Mouse (Mus musculus) midbrain, embryonic 13.5 days (tissue): ENCODE measurements at regions not wholly inside any gene's neighbourhood (a gene's known extent, or its start where the extent isn't known, plus 50 kb on each side); places are given as distances from the start of the nearest gene placed in this dataset.
A peak's percentile ranks its signal among the peaks of the same experiment; 100 is the strongest.

ENCODE experiments used
- ATAC-seq: fragments of 200-750 bp; cut with Nextera tagmentation; 2 replicates; pipeline ENCODE4 v1.8.0; 2017; ENCODE audit warnings: mild to moderate bottlenecking, moderate TSS enrichment, moderate library complexity
- H3K27ac ChIP-seq: fragments of 300-500 bp; sonication (generic); 2 replicates; pipeline ENCODE4 v1.5.1; 2015; ENCODE audit warnings: inconsistent platforms, mild to moderate bottlenecking, moderate library complexity
- H3K27me3 ChIP-seq: fragments of 300-500 bp; sonication (generic); 2 replicates; pipeline ENCODE4 v1.6.1; 2015; ENCODE audit warnings: mild to moderate bottlenecking, inconsistent platforms
- H3K36me3 ChIP-seq: fragments of 300-500 bp; sonication (generic); 2 replicates; pipeline ENCODE4 v1.6.1; 2015; ENCODE audit warnings: mild to moderate bottlenecking, inconsistent platforms
- H3K4me1 ChIP-seq: fragments of 300-500 bp; sonication (generic); replicated peaks from 2 replicates; pipeline ENCODE4 v1.6.1; 2015; ENCODE audit warnings: inconsistent platforms
- H3K4me2 ChIP-seq: fragments of 300-500 bp; sonication (generic); replicated peaks from 2 replicates; pipeline ENCODE4 v1.6.1; 2015; ENCODE audit warnings: moderate library complexity, mild to moderate bottlenecking, inconsistent platforms
- H3K4me3 ChIP-seq: fragments of 300-500 bp; sonication (generic); replicated peaks from 2 replicates; pipeline ENCODE4 v1.5.1; 2015; ENCODE audit warnings: mild to moderate bottlenecking, inconsistent platforms
- H3K9ac ChIP-seq: fragments of 300-500 bp; sonication (generic); replicated peaks from 2 replicates; pipeline ENCODE4 v1.6.1; 2015; ENCODE audit warnings: mild to moderate bottlenecking, inconsistent platforms
- H3K9me3 ChIP-seq: fragments of 300-500 bp; sonication (generic); 2 replicates; pipeline ENCODE4 v1.6.1; 2016; ENCODE audit warnings: mild to moderate bottlenecking, inconsistent platforms
- WGBS: fragments of 180-500 bp; shearing (Covaris S2); methylation state at CpG from one replicate; pipeline ENCODE4 v1.1.7; 2015; 5-methylcytosine and 5-hydroxymethylcytosine counted together

GRCm38 (mm10) chr9:74656392-74656791, 205.3 kb upstream of the Onecut1 start:
- Histone ChIP-seq H3K36me3 (no peaks in the 10 kb centered on the region), H3K4me1 (no peaks in the 10 kb centered on the region), H3K27me3 (no peaks in the 10 kb centered on the region), H3K9me3 (no peaks in the 10 kb centered on the region), H3K9ac (no peak overlapping the region), H3K4me3 (no peak overlapping the region), H3K27ac (no peak overlapping the region), H3K4me2 (no peak overlapping the region)
- ATAC-seq, result no peak
- 77% methylated on average over 10 of the region's 10 CpGs for WGBS

- H3K4me3 ChIP-seq, result no peak overlapping the region
- no peak overlapping the region for H3K27ac ChIP-seq
- no peaks in the 10 kb centered on the region for H3K36me3 ChIP-seq
- H3K4me1 ChIP-seq, result no peaks in the 10 kb centered on the region
- WGBS, result 88% methylated on average over 4 of the region's 4 CpGs
- H3K27me3 ChIP-seq, result no peaks in the 10 kb centered on the region
- H3K9me3 ChIP-seq, result peaks cover 3% of the 10 kb centered on the region; the same call in 1 of the 2 replicates
- H3K9ac ChIP-seq, result no peak overlapping the region
- ATAC-seq, result no peak
- no peak overlapping the region for H3K4me2 ChIP-seq
Observed at GRCm38 (mm10) chr9:74671356-74671952, 190.3 kb upstream of the Onecut1 start.

GRCm38 (mm10) chr9:74672261-74672660, 189.5 kb upstream of the Onecut1 start:
- H3K27me3 ChIP-seq, result no peaks in the 10 kb centered on the region
- H3K36me3 ChIP-seq, result no peaks in the 10 kb centered on the region
- ATAC-seq, result no peak
- H3K4me2 ChIP-seq, result no peak overlapping the region
- no peak overlapping the region for H3K4me3 ChIP-seq
- no peak overlapping the region for H3K9ac ChIP-seq
- WGBS, result 91% methylated on average over 7 of the region's 7 CpGs
- H3K27ac ChIP-seq, result no peak overlapping the region
- H3K4me1 ChIP-seq, result no peaks in the 10 kb centered on the region
- H3K9me3 ChIP-seq, result peaks cover 3% of the 10 kb centered on the region; the same call in 1 of the 2 replicates

- H3K9ac ChIP-seq, result no peak overlapping the region
- H3K27ac ChIP-seq, result no peak overlapping the region
- no peaks in the 10 kb centered on the region for H3K27me3 ChIP-seq
- H3K36me3 ChIP-seq, result no peaks in the 10 kb centered on the region
- ATAC-seq, result no peak
- 59% methylated on average over 8 of the region's 8 CpGs for WGBS
- H3K4me2 ChIP-seq, result no peak overlapping the region
- H3K9me3 ChIP-seq, result no peaks in the 10 kb centered on the region
- H3K4me3 ChIP-seq, result no peak overlapping the region
- peaks cover 10% of the 10 kb centered on the region; the same call in 1 of the 2 replicates for H3K4me1 ChIP-seq
Observed at GRCm38 (mm10) chr9:74698229-74698628, 163.5 kb upstream of the Onecut1 start.

DNA sequence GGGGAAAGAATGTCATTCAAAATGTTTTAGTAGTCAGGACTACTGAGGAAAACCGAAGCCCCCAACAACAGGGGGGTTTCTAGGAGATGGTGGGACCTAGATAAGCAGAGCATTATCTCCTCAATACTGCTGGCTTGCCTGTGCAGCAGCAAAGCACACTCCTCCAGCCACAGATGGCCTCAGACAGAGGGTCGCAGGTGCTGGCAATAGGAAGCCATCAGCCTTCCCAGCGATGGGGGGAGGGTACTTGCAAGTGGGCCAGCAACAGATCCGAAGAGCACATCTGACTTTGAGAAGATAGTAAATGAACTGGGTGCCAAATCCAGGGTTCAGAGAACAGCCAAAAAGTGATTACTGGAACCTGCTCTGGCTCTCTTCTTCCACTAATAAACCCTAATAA, 156.0 kb upstream of the Onecut1 start:
- Histone ChIP-seq H3K4me3 (no peak overlapping the region), H3K27ac (no peak overlapping the region), H3K4me2 (no peak overlapping the region), H3K36me3 (no peaks in the 10 kb centered on the region), H3K9ac (no peak overlapping the region), H3K27me3 (no peaks in the 10 kb centered on the region), H3K4me1 (peaks cover 21% of the 10 kb centered on the region), H3K9me3 (no peaks in the 10 kb centered on the region)
- no peak for ATAC-seq
- WGBS, result 50% methylated on average over 4 of the region's 4 CpGs

DNA sequence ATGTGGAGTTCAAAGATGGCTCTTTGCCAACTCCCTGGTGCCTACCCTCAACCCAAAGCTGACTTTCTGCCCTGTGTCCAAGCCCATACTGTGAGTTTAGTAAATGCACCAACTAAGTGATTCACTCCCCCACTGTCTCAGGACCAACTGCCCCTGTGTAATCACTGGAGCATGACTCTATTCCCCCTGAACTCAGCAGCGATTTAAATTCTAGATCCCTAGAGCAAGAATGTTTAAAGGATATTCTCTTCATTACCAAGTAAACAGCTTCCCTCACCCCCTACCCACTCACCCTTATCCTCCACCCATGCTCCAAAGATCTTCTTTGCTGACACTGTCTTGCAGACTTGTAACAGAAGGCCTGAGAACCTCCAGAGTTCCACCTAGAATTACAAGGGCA, 154.1 kb upstream of the Onecut1 start:
- Histone ChIP-seq H3K27ac (no peak overlapping the region), H3K4me3 (no peak overlapping the region), H3K9ac (no peak overlapping the region), H3K27me3 (no peaks in the 10 kb centered on the region), H3K4me1 (peaks cover 21% of the 10 kb centered on the region), H3K36me3 (no peaks in the 10 kb centered on the region), H3K9me3 (no peaks in the 10 kb centered on the region), H3K4me2 (no peak overlapping the region)
- 29% methylated on average over 1 of the region's 1 CpGs for WGBS
- 0 out of 2 replicates have a peak, but pooled peaks have one; percentile 11 for ATAC-seq

GRCm38 (mm10) chr9:74711698-74712097, 150.0 kb upstream of the Onecut1 start:
- H3K4me3 ChIP-seq, result no peak overlapping the region
- no peak overlapping the region for H3K27ac ChIP-seq
- no peak for ATAC-seq
- peaks cover 9% of the 10 kb centered on the region; the same call in 1 of the 2 replicates for H3K4me1 ChIP-seq
- 88% methylated on average over 10 of the region's 10 CpGs for WGBS
- H3K27me3 ChIP-seq, result no peaks in the 10 kb centered on the region
- no peak overlapping the region for H3K4me2 ChIP-seq
- no peaks in the 10 kb centered on the region for H3K9me3 ChIP-seq
- no peak overlapping the region for H3K9ac ChIP-seq
- H3K36me3 ChIP-seq, result no peaks in the 10 kb centered on the region

DNA sequence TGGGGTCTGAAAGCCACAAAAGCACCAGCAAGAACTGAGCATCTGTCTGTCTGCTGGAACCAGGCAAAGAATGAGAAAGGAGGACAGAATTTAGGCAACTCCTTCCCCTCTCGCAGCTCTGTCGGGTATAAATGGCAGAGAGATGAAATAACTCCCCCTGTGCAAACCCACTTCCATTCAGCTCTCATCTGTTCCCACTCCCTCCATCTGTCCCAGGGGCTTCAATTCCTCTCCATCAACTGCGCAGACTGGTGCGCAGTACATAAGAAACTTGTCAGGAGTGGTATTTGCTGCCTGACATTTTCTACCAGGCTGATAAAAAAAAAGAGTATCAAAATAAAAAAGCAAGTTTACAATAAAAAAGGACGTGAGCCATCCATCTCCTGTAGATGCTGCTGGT, 129.3 kb upstream of the Onecut1 start:
- no peak overlapping the region for H3K27ac ChIP-seq
- H3K27me3 ChIP-seq, result no peaks in the 10 kb centered on the region
- H3K4me2 ChIP-seq, result no peak overlapping the region
- no peak for ATAC-seq
- WGBS, result 84% methylated on average over 5 of the region's 5 CpGs
- H3K4me1 ChIP-seq, result no peaks in the 10 kb centered on the region
- H3K4me3 ChIP-seq, result no peak overlapping the region
- H3K9me3 ChIP-seq, result peaks cover 7% of the 10 kb centered on the region; the same call in 1 of the 2 replicates
- no peak overlapping the region for H3K9ac ChIP-seq
- no peaks in the 10 kb centered on the region for H3K36me3 ChIP-seq

DNA sequence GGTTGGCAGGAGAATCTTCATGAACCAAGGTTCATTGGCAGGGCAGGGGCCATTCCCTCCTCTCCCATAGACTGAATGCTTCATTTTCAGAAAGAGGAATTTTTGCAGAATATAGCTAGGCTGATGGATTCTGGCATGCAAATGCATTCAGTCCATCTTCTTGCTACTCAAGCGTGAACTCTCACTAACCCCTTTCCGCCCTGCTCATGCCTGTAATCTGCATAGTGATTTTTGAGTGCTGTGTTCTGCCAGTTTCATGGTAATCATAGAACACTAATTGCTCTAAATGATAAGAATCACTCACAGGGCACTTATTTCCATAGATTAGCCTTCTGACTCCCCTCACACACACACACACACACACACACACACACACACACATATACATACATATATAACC, 119.8 kb upstream of the Onecut1 start:
- H3K4me2 ChIP-seq, result no peak overlapping the region
- no peak overlapping the region for H3K9ac ChIP-seq
- H3K4me1 ChIP-seq, result no peaks in the 10 kb centered on the region
- no peaks in the 10 kb centered on the region for H3K27me3 ChIP-seq
- WGBS, result 71% methylated on average over 2 of the region's 2 CpGs
- H3K27ac ChIP-seq, result no peak overlapping the region
- no peaks in the 10 kb centered on the region for H3K9me3 ChIP-seq
- no peak overlapping the region for H3K4me3 ChIP-seq
- H3K36me3 ChIP-seq, result no peaks in the 10 kb centered on the region
- no peak for ATAC-seq

- no peaks in the 10 kb centered on the region for H3K9me3 ChIP-seq
- 75% methylated on average over 7 of the region's 7 CpGs for WGBS
- no peaks in the 10 kb centered on the region for H3K36me3 ChIP-seq
- no peak overlapping the region for H3K4me2 ChIP-seq
- no peak overlapping the region for H3K4me3 ChIP-seq
- ATAC-seq, result no peak
- no peak overlapping the region for H3K27ac ChIP-seq
- no peak overlapping the region for H3K9ac ChIP-seq
- no peaks in the 10 kb centered on the region for H3K4me1 ChIP-seq
- H3K27me3 ChIP-seq, result no peaks in the 10 kb centered on the region
Observed at GRCm38 (mm10) chr9:74747886-74748285, 113.8 kb upstream of the Onecut1 start.

GRCm38 (mm10) chr9:74758025-74758424, 103.7 kb upstream of the Onecut1 start:
- H3K27me3 ChIP-seq, result no peaks in the 10 kb centered on the region
- H3K27ac ChIP-seq, result no peak overlapping the region
- H3K4me3 ChIP-seq, result no peak overlapping the region
- 66% methylated on average over 3 of the region's 3 CpGs for WGBS
- ATAC-seq, result no peak
- H3K9ac ChIP-seq, result no peak overlapping the region
- no peaks in the 10 kb centered on the region for H3K4me1 ChIP-seq
- H3K9me3 ChIP-seq, result no peaks in the 10 kb centered on the region
- H3K36me3 ChIP-seq, result no peaks in the 10 kb centered on the region
- no peak overlapping the region for H3K4me2 ChIP-seq

DNA sequence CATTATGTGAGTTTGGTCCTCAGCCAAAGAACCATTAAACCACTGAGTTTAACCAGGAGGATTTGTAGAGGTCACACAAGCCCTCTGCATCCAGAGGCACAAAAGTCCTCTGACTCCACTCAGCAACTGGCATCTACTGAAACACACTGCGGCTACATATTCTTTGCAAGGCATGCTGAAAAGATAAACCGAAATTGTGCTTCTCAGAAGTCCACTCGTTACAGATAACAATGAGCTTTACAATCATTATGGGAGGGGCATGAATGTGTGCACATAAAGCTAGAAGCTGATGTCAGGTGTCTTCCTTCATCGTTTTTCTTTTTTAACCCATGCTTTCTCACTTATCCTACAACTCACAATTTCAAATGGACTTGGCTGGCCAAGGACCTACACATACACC, 102.8 kb upstream of the Onecut1 start:
- H3K4me3 ChIP-seq, result no peak overlapping the region
- no peaks in the 10 kb centered on the region for H3K27me3 ChIP-seq
- H3K9ac ChIP-seq, result no peak overlapping the region
- no peak overlapping the region for H3K4me2 ChIP-seq
- ATAC-seq, result no peak
- H3K36me3 ChIP-seq, result no peaks in the 10 kb centered on the region
- H3K9me3 ChIP-seq, result no peaks in the 10 kb centered on the region
- no peaks in the 10 kb centered on the region for H3K4me1 ChIP-seq
- 91% methylated on average over 4 of the region's 4 CpGs for WGBS
- no peak overlapping the region for H3K27ac ChIP-seq

- Histone ChIP-seq H3K4me1 (peaks cover 7% of the 10 kb centered on the region; the same call in 1 of the 2 replicates), H3K36me3 (no peaks in the 10 kb centered on the region), H3K4me3 (no peak overlapping the region), H3K9ac (no peak overlapping the region), H3K9me3 (no peaks in the 10 kb centered on the region), H3K27me3 (no peaks in the 10 kb centered on the region), H3K27ac (no peak overlapping the region), H3K4me2 (no peak overlapping the region)
- WGBS, result 86% methylated on average over 3 of the region's 3 CpGs
- ATAC-seq, result no peak
Observed at GRCm38 (mm10) chr9:74780419-74780818, 81.3 kb upstream of the Onecut1 start.
